Mouse (Mus musculus): ENCODE results near the gene Yaf2.

DNA sequence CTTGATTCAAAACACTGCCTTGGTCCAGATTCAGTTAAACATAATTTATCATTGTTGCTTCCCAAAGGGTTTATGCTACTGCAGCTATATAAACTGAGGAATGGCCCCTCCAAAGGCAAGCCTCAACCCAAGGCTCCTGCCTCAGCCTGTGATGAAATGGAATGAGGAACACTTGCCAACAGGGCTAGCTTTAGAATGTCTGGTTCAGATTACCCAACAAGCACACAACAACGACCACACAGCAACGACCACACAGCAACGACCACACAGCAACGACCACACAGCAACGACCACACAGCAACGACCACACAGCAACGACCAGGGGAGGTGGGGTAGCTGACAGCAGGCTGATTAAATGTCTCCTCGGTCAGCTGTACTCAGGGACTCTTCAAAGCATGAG is 76.8 kb downstream of the Yaf2 start:
- no peak for TF ChIP-seq ETS1 (IDR thresholded peaks at IDR 0.05; ENCODE audit: low read depth, low read length)
- no peak for TF ChIP-seq CTCF (IDR thresholded peaks at IDR 0.05 in 2 of 3, conservative IDR thresholded peaks at IDR 0.05 in 1 of 3; ENCODE audit: control insufficient read depth in 1 of 3, insufficient read depth in 1 of 3, low read depth in 2 of 3, low read length in 3 of 3, poor library complexity in 1 of 3, severe bottlenecking in 1 of 3)
- no peak for TF ChIP-seq HCFC1 (IDR thresholded peaks at IDR 0.05; ENCODE audit: low read depth, low read length)

All from MEL (cell line).